Mouse (Mus musculus) olfactory bulb, adult 2 months (tissue): ENCODE measurements around the gene Wdfy2. TPM values are rescaled to one million over a fixed set of nuclear protein-coding genes. Genes with fewer than 3 reads are reported as not detected.

Source experiments
- H3K27ac ChIP-seq: fragments of 200-500 bp; 2 replicates; pipeline ENCODE4 v1.5.1; 2012; ENCODE audit warnings: low read depth, low read length; ENCODE audit not compliant: insufficient read depth
- H3K4me1 ChIP-seq: fragments of 200-500 bp; 2 replicates; pipeline ENCODE4 v1.6.1; 2012; ENCODE audit warnings: low read length; ENCODE audit not compliant: control insufficient read depth, insufficient read depth
- H3K4me3 ChIP-seq: fragments of 200-500 bp; 2 replicates; pipeline ENCODE4 v1.5.1; 2012; ENCODE audit warnings: mild to moderate bottlenecking, low read depth, low read length, moderate library complexity; ENCODE audit not compliant: insufficient read depth
- CTCF ChIP-seq: fragments of 200-500 bp; IDR thresholded peaks from 2 replicates; pipeline ENCODE4 v1.5.1; 2012; ENCODE audit warnings: low read depth, mild to moderate bottlenecking, low read length, moderate library complexity; ENCODE audit not compliant: insufficient read depth
- POLR2A ChIP-seq: fragments of 200-500 bp; IDR thresholded peaks from 2 replicates; pipeline ENCODE4 v1.6.1; 2012; ENCODE audit warnings: mild to moderate bottlenecking, low read depth, low read length, moderate library complexity; ENCODE audit not compliant: insufficient read depth
- WGBS: fragments of 180-500 bp; shearing (Covaris S2); methylation state at CpG from one replicate; pipeline ENCODE4 v1.1.7; 2018; 5-methylcytosine and 5-hydroxymethylcytosine counted together
- polyA plus RNA-seq: library from polyadenylated mRNA; stranded (reverse); fragments of >200 nt; gene quantifications from 2 replicates; pipeline ENCODE4 v1.2.4, GENCODE M21; 2012; ENCODE audit warnings: low replicate concordance; ENCODE audit not compliant: missing spikeins, insufficient read depth, insufficient read length

Wdfy2 gene
- polyA plus RNA-seq, 1 experiment: not detected

DNA sequence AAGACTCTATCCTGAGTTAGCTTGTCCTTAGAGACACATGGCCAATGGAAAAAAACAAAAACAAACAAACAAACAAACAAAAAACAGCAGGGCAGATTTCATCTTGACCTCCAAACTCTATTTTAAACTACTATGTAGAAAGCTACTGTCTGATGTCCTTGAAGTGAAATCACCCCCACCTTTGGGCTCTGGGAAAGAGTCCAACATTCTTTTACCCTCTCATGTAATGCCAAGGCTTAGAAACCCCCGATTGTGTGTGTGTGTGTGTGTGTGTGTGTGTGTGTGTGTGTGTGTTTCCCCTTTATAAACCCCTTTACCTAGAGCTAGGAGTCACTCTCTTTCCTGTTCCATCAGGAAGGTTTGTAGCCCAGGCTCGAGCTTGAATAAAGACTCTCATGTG is 165.1 kb downstream of the Wdfy2 start:
- TF ChIP-seq CTCF (no peak), POLR2A (no peak)
- Histone ChIP-seq H3K27ac (no peak overlapping the region), H3K4me1 (no peaks in the 10 kb centered on the region), H3K4me3 (no peak overlapping the region)
- WGBS: 40% methylated on average over 2 of the region's 2 CpGs

Other genes with a start within 250 kb of the Wdfy2 start
- gene Serpine3, start 174.0 kb upstream of the Wdfy2 start, polyA plus RNA-seq: not detected in 2 replicates
- gene Ints6, start 76.5 kb upstream of the Wdfy2 start, polyA plus RNA-seq: not detected in 2 replicates
- not detected in 2 replicates for gene Defb48, start 146.8 kb downstream of the Wdfy2 start, polyA plus RNA-seq
- not detected in 2 replicates for gene Defb47, start 160.4 kb downstream of the Wdfy2 start, polyA plus RNA-seq
- gene Defb43, start 174.1 kb downstream of the Wdfy2 start, polyA plus RNA-seq: not detected in 2 replicates
- gene Defb42, start 209.3 kb downstream of the Wdfy2 start, polyA plus RNA-seq: not detected in 2 replicates
- not detected in 2 replicates for gene Defb30, start 212.3 kb downstream of the Wdfy2 start, polyA plus RNA-seq